Mouse (Mus musculus) 3134 (cell line): ENCODE measurements around the gene Sema7a.

Experiments
- DNase-seq: peaks from one replicate; pipeline ENCODE4 v3.0.0-alpha.2; 2011; ENCODE audit warnings: low spot score; ENCODE audit not compliant: insufficient read length; ENCODE audit errors: extremely low read depth

The Sema7a gene

DNA sequence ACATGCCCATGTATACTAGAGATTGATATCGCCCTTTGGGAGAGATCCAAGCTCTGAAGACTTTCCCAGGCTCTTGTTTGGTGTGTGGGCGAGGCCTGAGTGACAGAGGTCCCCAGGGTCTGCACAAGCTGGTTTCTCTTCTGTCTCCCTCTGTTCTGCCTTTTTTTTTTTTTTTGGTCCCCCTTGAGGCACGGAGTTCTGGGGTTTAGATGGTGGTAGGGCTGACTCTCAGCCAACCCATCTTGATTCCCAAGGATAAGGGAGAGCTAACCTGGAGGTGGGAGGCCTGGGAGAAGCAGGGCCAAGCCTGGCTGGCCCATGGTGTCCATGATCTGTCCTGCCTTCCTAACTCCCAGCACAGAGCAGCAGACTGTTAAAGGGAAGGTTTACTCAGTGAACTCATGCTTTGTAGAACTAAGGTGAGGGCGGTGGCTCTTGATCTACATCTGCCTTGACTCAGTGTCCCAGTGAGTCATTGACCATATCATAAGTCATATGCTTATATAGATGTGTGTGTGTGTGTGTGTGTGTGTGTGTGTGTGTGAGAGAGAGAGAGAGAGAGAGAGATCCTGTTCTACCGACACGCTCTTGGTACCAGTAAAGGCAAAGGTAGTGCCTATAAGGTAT, 33.6 kb downstream of the Sema7a start:
- DNase-seq = no peak

DNA sequence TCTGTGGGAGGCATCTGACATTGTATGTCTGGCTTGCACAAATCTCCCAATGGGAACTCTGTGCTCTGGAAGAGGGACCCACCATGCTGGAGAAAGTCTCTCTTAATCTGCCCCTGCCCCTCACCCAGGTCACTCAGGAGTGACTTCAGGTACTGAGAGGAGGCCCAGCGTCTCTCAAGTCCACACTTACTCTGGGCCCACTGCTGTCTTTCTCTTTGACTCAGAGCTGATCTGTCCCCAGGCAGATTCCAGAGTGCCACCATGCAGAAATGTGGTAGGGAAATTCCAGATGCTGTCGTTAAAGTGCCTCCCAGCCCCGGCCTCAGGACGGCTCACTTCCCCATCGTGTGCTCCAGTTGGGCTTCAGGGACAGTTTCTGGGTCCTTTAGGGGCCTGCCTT, 34.3 kb downstream of the Sema7a start:
- no peak for DNase-seq

- no peak for DNase-seq
Observed at GRCm38 (mm10) chr9:57975200-57975821, 35.4 kb downstream of the Sema7a start.

GRCm38 (mm10) chr9:57978025-57978424, 38.1 kb downstream of the Sema7a start:
- DNase-seq = no peak

DNA sequence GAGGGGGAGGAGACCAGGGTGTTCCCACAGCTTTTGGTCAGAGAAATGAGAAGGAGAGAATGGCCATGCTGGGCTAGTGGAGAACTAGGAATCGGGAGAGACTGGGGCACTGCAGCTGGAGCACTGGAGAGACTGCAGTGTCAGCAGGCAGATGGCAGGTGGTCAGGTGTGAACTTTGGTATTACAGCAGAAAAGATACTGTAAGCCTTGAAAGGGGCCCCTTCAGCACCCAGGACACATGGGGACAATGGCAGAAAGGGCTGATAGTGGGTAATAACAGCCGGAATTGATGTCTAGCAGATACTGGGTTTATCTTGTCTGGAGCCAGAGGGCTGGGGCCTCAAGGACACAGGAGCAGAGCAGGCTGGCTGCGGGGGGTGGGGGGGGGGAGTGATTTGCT, 38.9 kb downstream of the Sema7a start:
- no peak for DNase-seq

DNA sequence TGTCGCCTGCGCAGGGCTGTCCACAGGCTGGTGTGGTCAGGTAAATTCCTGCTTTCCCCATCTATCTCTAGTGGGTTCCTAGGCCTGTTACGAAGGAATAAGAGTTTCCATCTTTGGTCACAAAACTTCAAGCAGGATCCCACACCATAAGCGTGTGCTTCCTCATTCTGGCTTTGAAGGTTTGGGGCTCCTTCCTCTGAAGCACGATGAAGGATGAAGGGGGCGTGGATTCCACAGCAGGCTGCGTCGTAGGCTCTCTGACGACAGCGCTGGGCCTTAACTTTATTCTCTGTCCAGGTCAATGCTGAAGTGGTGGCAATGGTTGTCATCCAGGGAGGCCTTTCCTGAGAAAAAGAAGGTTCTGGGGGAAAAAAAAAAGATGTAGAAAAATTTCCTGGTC, 40.7 kb downstream of the Sema7a start:
- DNase-seq = no peak

GRCm38 (mm10) chr9:57985304-57985703, 45.4 kb downstream of the Sema7a start:
- DNase-seq = no peak

GRCm38 (mm10) chr9:57986293-57986692, 46.4 kb downstream of the Sema7a start:
- DNase-seq = no peak

- DNase-seq = no peak
Observed at GRCm38 (mm10) chr9:57988098-57988497, 48.2 kb downstream of the Sema7a start.

DNA sequence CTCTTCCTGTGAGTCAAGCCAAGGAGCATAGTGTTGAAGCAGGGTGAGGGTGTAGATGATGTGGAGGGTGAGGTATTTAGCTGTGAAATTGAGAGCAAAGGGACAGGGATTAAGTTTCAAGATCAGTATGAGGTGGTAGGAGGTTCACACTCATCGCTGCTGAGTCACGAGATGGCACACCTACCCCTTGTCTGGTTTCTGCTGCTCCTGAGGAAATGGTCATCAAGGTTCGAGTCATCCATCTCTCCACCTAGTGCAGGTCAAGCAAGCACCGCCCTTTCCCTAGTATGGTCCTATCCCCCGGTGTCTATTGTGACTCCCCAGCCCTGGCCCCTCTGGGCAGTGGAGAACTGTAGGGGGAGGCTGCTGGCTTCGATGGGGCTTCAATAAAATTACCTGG, 49.4 kb downstream of the Sema7a start:
- DNase-seq = no peak

- peak; percentile 38 for DNase-seq
Observed at GRCm38 (mm10) chr9:57990438-57991110, 50.7 kb downstream of the Sema7a start.

GRCm38 (mm10) chr9:57992060-57992459, 52.1 kb downstream of the Sema7a start:
- DNase-seq = no peak

DNA sequence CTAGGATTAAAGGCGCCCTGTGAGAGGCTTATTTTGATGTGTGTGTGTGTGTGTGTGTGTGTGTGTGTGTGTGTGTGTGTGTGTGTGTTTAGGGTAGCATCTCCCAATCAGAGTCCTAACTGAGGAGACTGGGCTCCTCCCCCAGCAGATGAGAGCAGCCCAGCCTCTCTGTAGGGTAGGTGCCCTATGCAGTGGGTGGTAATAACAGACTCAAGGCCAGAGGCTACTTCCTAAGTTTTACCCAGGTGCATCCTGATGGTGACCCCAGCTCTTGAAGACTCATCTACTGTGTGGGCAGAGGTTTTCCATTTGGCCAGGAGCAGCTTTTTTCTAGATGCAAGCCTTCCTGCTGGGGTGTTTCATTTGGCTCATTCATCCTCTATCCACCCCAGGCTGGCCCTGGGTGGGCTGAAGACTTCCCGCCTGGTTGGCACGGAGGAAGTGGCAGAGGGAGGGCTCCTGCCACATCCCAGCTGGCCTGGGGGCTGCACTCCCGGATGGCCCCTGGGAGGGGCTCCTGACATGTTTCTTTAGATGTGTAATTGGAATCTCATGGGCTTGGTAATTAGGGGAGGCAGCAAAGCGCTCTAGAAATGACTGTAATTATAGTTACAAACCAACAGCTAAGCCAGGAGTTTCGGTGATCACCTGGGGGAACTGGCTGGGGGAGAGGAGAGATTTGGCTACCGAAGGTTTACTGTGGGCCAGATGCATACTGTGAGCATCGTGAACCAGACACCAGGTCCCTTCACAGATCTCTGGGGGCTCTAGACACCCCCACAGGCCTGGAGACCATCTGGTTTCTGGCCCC, 53.1 kb downstream of the Sema7a start:
- no peak for DNase-seq

DNA sequence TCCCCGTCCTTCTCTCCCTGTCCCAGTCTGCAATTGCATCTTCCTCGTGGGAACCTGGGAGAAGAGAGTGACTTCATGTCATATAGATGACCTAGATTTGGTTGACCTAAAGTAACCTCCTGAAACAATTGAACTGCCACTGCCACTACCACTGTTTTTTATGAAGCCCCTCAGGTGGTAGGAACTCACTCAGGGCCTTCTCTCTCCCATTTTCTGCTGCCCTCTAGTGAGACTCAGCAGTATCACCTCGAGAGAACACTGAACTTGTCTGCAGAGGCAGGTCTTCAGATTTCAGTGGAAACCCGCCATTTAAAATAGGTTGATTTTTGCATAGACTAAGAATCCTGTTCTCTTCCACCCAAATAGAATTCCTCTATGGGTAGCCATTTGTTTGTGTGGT, 55.4 kb downstream of the Sema7a start:
- no peak for DNase-seq

GRCm38 (mm10) chr9:57997511-57998031, 57.7 kb downstream of the Sema7a start:
- no peak for DNase-seq

DNA sequence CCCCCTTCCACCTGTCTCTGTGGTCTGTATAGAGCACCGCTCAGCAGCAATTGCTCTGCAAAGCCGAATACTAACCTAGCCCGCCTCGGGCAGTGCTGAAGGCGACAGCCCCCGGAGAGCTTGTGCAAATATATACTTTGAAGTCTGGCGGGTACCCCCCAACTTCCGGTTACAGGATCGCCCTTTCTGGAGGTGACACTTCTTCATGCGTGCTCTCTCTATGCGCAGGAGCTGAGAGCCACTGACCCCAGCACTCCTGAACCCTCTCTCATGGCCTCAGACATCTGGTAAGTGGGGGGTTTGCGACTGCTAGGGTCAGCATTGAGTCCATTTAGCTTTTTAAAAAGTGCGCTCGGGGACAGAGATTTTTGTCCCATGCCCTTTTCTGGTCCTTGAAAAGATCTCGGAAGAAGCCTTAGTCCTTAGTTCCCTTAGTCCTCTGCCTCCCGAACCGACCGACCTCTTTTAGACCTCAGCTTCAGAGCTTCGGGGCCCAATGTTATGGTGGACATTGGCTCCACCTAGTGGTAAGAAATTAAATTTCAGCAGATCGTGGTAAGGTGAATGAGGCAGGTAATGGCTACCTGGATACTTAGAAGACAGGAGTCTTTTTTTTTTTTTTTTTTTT, 58.2 kb downstream of the Sema7a start:
- no peak for DNase-seq

DNA sequence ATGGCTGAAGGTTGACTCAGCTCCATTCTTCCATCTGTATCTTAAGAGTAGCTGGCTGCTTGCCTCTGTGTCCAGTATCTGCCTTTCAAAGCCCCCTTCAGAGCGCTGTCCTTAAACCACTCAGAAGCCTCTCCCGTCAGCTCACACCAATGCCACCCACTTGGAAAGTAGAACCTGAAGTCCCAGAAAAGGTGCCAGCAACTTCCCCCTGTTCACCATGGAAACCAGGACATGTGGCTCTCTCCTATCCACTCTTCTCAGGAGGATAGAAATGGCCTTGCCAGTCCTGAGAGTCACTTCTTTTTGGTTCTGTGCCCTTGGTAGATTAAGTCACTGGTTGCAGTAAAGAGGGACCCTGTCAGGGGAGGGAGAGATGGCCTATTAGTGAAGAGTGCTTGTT, 58.8 kb downstream of the Sema7a start:
- no peak for DNase-seq

DNA sequence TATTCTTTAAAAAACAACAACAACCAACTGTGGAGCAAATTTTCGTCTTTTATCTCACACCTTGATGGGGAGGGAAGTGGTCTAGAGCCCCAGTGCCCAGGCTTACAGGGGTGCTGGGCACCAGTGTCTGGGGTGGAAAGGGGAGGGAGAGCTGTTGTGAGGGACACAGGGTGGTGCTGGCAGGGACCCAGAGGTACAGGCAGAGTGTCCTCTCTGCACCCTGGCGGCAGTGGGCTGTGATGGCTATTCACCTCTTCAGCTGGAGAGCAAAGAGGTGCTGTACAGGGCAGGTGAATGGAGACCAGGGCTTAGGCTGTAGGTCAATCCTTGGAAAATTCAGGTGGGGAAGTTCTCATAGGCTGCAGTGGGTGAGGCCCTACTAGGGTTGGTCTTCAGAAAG, 59.8 kb downstream of the Sema7a start:
- DNase-seq = no peak

GRCm38 (mm10) chr9:58003272-58003671, 63.4 kb downstream of the Sema7a start:
- DNase-seq = no peak

DNA sequence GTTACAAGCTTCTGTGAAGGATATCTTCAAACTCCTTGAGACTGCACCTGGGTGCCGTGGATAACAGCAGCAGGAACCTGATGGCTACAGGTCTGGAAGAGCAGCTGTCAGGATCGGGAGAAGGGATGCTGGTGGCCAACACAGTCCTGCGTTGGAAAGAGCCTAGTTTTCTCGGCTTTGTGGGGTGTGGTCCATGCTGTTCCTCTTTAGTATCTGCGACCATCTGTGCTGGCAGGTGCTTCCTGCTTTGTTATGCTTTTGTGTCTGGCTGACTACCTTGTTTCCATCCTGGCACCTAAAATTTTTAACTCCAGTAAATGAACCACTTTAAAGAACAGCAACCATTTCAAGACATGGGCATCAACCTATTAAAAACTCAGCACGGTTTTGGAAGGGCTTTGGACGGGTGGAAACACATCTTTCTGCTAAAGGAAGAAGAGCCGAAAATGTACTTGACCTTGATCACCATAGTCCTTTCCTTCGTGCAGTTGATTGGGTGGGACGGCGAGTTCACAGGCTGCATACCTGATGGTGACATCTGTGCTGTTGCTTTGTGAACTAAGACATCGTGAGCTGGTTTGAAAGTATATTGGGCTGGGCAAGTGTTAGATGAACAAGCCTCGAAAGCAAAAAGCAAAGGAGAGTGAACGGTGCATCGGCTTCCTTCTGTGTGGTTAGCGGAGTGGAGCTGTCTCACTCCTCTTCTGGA, 66.0 kb downstream of the Sema7a start, which contains the start of gene Cyp11a1:
TSS of gene Cyp11a1 (plus strand) at position 659 of the 709 bp plus-strand sequence.
- no peak for DNase-seq
